Comparison of ENCODE assay signal across 9 mouse cellular contexts in the genomic region with DNA sequence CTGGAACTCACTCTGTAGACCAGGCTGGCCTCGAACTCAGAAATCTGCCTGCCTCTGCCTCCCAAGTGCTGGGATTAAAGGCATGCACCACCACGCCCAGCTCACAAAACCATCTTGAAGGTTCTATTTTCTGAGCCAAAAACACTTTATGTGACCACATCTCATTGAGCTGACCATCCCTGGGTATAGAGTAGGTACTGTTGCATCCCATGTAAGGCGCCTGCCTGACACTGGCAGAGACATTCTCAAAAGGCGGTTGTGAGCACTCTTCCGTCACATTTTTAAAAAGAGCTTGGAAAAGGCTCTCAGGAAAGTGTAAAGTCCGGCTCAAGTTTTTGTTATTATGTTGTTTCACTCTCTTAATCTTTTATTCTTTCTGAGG. TPM values are rescaled to one million over a fixed set of nuclear protein-coding genes. Genes with fewer than 3 reads are reported as not detected.
A peak's percentile ranks its signal among the peaks of the same experiment; 100 is the strongest.
DNase-seq lines count a peak whose midpoint lies in the region; ATAC-seq lines count a peak whose summit lies in the region.
"Had no signal": no experiment of that assay in that cellular context is flagged by ENCODE, and none has a peak within 500 bp of the region (broad histone marks: within the 10 kb centered on the region; RNA-seq: fewer than 3 reads in every experiment).

No protein-coding gene starts in this region.

- no peak overlapping the region for H3K27ac ChIP-seq in heart, embryonic 15.5 days
- no peak overlapping the region for H3K27ac ChIP-seq in heart, embryonic 11.5 days (ENCODE audit: low read depth, low read length)
- peak overlapping the region; percentile 92; the same call in 1 of the 2 replicates for H3K27ac ChIP-seq in embryonic facial prominence, embryonic 14.5 days (replicated peaks; ENCODE audit: low read depth, low read length)
- no peak overlapping the region for H3K27ac ChIP-seq in intestine, embryonic 14.5 days (ENCODE audit: low read depth)
- no peak overlapping the region for H3K27ac ChIP-seq in midbrain, embryonic 12.5 days (replicated peaks)

- H3K9ac ChIP-seq in heart, embryonic 15.5 days, result no peak overlapping the region
- no peak overlapping the region for H3K9ac ChIP-seq in heart, embryonic 11.5 days (ENCODE audit: low read depth, low read length)
- H3K9ac ChIP-seq in embryonic facial prominence, embryonic 14.5 days (ENCODE audit: low read depth, low read length), result peak overlapping the region; percentile 90; the same call in 1 of the 2 replicates
- no peak overlapping the region for H3K9ac ChIP-seq in intestine, embryonic 14.5 days (ENCODE audit: low read length)
- no peak overlapping the region for H3K9ac ChIP-seq in midbrain, embryonic 12.5 days (replicated peaks)

- no peaks in the 10 kb centered on the region for H3K9me3 ChIP-seq in heart, embryonic 15.5 days (replicated peaks)
- H3K9me3 ChIP-seq in heart, embryonic 11.5 days (replicated peaks; ENCODE audit: control insufficient read depth, low read length), result no peaks in the 10 kb centered on the region
- H3K9me3 ChIP-seq in embryonic facial prominence, embryonic 14.5 days (ENCODE audit: control insufficient read depth, low read length), result no peaks in the 10 kb centered on the region
- no peaks in the 10 kb centered on the region for H3K9me3 ChIP-seq in intestine, embryonic 14.5 days (ENCODE audit: control insufficient read depth, low read length)
- no peaks in the 10 kb centered on the region for H3K9me3 ChIP-seq in midbrain, embryonic 12.5 days

- WGBS in heart, embryonic 15.5 days, result 32% methylated on average over 6 of the region's 6 CpGs
- 36% methylated on average over 6 of the region's 6 CpGs for WGBS in heart, embryonic 11.5 days (ENCODE audit: insufficient replicate concordance)
- 22% methylated on average over 5 of the region's 6 CpGs for WGBS in embryonic facial prominence, embryonic 14.5 days
- 39% methylated on average over 6 of the region's 6 CpGs for WGBS in intestine, embryonic 14.5 days
- WGBS in midbrain, embryonic 12.5 days, result 31% methylated on average over 6 of the region's 6 CpGs

- no peaks in the 10 kb centered on the region for H3K27me3 ChIP-seq in heart, embryonic 15.5 days
- H3K27me3 ChIP-seq in heart, embryonic 11.5 days (ENCODE audit: control insufficient read depth, insufficient read depth, low read length), result no peaks in the 10 kb centered on the region
- H3K27me3 ChIP-seq in embryonic facial prominence, embryonic 14.5 days (replicated peaks; ENCODE audit: control insufficient read depth, insufficient read depth, low read length), result no peaks in the 10 kb centered on the region
- H3K27me3 ChIP-seq in intestine, embryonic 14.5 days (replicated peaks; ENCODE audit: control insufficient read depth, insufficient read depth, low read length), result no peaks in the 10 kb centered on the region
- H3K27me3 ChIP-seq in midbrain, embryonic 12.5 days, result peaks cover 16% of the 10 kb centered on the region

- no peak for ATAC-seq in heart, embryonic 15.5 days (replicated peaks; ENCODE audit: insufficient number of reproducible peaks, insufficient read depth, low FRiP score, low read depth)
- no peak for ATAC-seq in heart, embryonic 11.5 days (replicated peaks; ENCODE audit: insufficient number of reproducible peaks, low FRiP score, low TSS enrichment)
- peak; percentile 11; the same call in 1 of the 2 replicates for ATAC-seq in embryonic facial prominence, embryonic 14.5 days (ENCODE audit: low read depth)
- peak; percentile 26 for ATAC-seq in intestine, embryonic 14.5 days (replicated peaks; ENCODE audit: low FRiP score, low TSS enrichment, low read depth)
- peak; percentile 50 for ATAC-seq in midbrain, embryonic 12.5 days (ENCODE audit: low FRiP score, low read depth)

- H3K4me2 ChIP-seq in heart, embryonic 15.5 days, result peak overlapping the region; percentile 11
- no peak overlapping the region for H3K4me2 ChIP-seq in heart, embryonic 11.5 days
- peak overlapping the region; percentile 56 for H3K4me2 ChIP-seq in embryonic facial prominence, embryonic 14.5 days (ENCODE audit: low read depth, low read length)
- H3K4me2 ChIP-seq in intestine, embryonic 14.5 days (ENCODE audit: low read length), result peak overlapping the region; percentile 26; the same call in 1 of the 2 replicates
- peak overlapping the region; percentile 35 for H3K4me2 ChIP-seq in midbrain, embryonic 12.5 days (replicated peaks)

- peaks cover 31% of the 10 kb centered on the region; the same call in 1 of the 2 replicates for H3K36me3 ChIP-seq in heart, embryonic 15.5 days
- H3K36me3 ChIP-seq in heart, embryonic 11.5 days (ENCODE audit: control insufficient read depth, insufficient read depth, low read length), result peaks cover 14% of the 10 kb centered on the region; the same call in 1 of the 2 replicates
- peaks cover 37% of the 10 kb centered on the region for H3K36me3 ChIP-seq in embryonic facial prominence, embryonic 14.5 days (ENCODE audit: control insufficient read depth, insufficient read depth, low read length)
- peaks cover 48% of the 10 kb centered on the region for H3K36me3 ChIP-seq in intestine, embryonic 14.5 days (ENCODE audit: control insufficient read depth, insufficient read depth, low read length)
- H3K36me3 ChIP-seq in midbrain, embryonic 12.5 days, result peaks cover 40% of the 10 kb centered on the region

- H3K4me1 ChIP-seq in heart, embryonic 15.5 days (replicated peaks), result peaks cover 11% of the 10 kb centered on the region
- H3K4me1 ChIP-seq in heart, embryonic 11.5 days (ENCODE audit: control insufficient read depth, insufficient read depth, low read length), result 0 out of 2 replicates have a peak, but pooled peaks cover 2% of the 10 kb centered on the region
- no peaks in the 10 kb centered on the region for H3K4me1 ChIP-seq in embryonic facial prominence, embryonic 14.5 days (ENCODE audit: control insufficient read depth, insufficient read depth, low read length)
- peaks cover 4% of the 10 kb centered on the region for H3K4me1 ChIP-seq in intestine, embryonic 14.5 days (replicated peaks; ENCODE audit: control insufficient read depth, insufficient read depth, low read length)
- H3K4me1 ChIP-seq in midbrain, embryonic 12.5 days, result peaks cover 16% of the 10 kb centered on the region

- H3K4me3 ChIP-seq in heart, embryonic 15.5 days, result peak overlapping the region; percentile 69
- H3K4me3 ChIP-seq in heart, embryonic 11.5 days (ENCODE audit: low read depth, low read length), result no peak overlapping the region
- H3K4me3 ChIP-seq in embryonic facial prominence, embryonic 14.5 days (ENCODE audit: low read depth, low read length), result peak overlapping the region; percentile 81; the same call in 1 of the 2 replicates
- peak overlapping the region; percentile 70; the same call in 1 of the 2 replicates for H3K4me3 ChIP-seq in intestine, embryonic 14.5 days (ENCODE audit: low read depth, low read length)
- peak overlapping the region; percentile 69 for H3K4me3 ChIP-seq in midbrain, embryonic 12.5 days

- DNase-seq in embryonic facial prominence, embryonic 14.5 days (ENCODE audit: low spot score), result no peak
- DNase-seq in intestine, embryonic 14.5 days (ENCODE audit: low spot score), result no peak
- DNase-seq in left cerebral cortex, adult 18-20 months (ENCODE audit: low spot score in 2 of 2), result no peak
- no peak for DNase-seq in kidney, adult 9 months
- DNase-seq in urinary bladder, postnatal 10 days (ENCODE audit: low spot score), result no peak

RNA-seq across cellular contexts. Expression of a gene that starts 0.4 kb away (rescaled TPM):
- 31.2 and 41.1 TPM in 2 replicates for polyA plus RNA-seq in heart, embryonic 15.5 days (2015; fragmentation: Nextera tagmentation; extraction: Ambion mirVana)
- polyA plus RNA-seq in heart, embryonic 11.5 days (2014; fragmentation: Nextera tagmentation; extraction: Ambion mirVana), result 39.8 and 46.6 TPM in 2 replicates
- polyA plus RNA-seq in embryonic facial prominence, embryonic 14.5 days (2014; fragmentation: Nextera tagmentation; extraction: Ambion mirVana), result 64.5 and 73.2 TPM in 2 replicates
- 71.1 and 74.8 TPM in 2 replicates for polyA plus RNA-seq in intestine, embryonic 14.5 days (2014; fragmentation: Nextera tagmentation; extraction: Ambion mirVana)
- polyA plus RNA-seq in midbrain, embryonic 12.5 days (2016; fragmentation: Nextera tagmentation; extraction: Ambion mirVana), result 50.2 and 53.4 TPM in 2 replicates
- total RNA-seq in left cerebral cortex, adult 18-20 months (2021), result 10 to 100 TPM; 28.7 to 34.3 TPM

RNA-seq across cellular contexts. Expression of a gene that starts 15.8 kb away (rescaled TPM):
- polyA plus RNA-seq in heart, embryonic 15.5 days (2015; fragmentation: Nextera tagmentation; extraction: Ambion mirVana), result 0.16 TPM in 1 of 2 replicates, not detected in the other
- 0.32 and 0.46 TPM in 2 replicates for polyA plus RNA-seq in heart, embryonic 11.5 days (2014; fragmentation: Nextera tagmentation; extraction: Ambion mirVana)
- polyA plus RNA-seq in embryonic facial prominence, embryonic 14.5 days (2014; fragmentation: Nextera tagmentation; extraction: Ambion mirVana), result 0.33 and 0.45 TPM in 2 replicates
- 0.38 and 0.75 TPM in 2 replicates for polyA plus RNA-seq in intestine, embryonic 14.5 days (2014; fragmentation: Nextera tagmentation; extraction: Ambion mirVana)
- polyA plus RNA-seq in midbrain, embryonic 12.5 days (2016; fragmentation: Nextera tagmentation; extraction: Ambion mirVana), result 2.8 and 3.5 TPM in 2 replicates
- 1 to 10 TPM; 2.2 to 2.8 TPM for total RNA-seq in left cerebral cortex, adult 18-20 months (2021)
- total RNA-seq: adrenal gland, adult 2 months had no signal
- polyA plus RNA-seq: adrenal gland, adult 2 months had no signal

RNA-seq across cellular contexts. Expression of a gene that starts 18.8 kb away (rescaled TPM):
- polyA plus RNA-seq in heart, embryonic 15.5 days (2015; fragmentation: Nextera tagmentation; extraction: Ambion mirVana), result 0.15 and 0.32 TPM in 2 replicates
- 0.08 and 0.27 TPM in 2 replicates for polyA plus RNA-seq in heart, embryonic 11.5 days (2014; fragmentation: Nextera tagmentation; extraction: Ambion mirVana)
- polyA plus RNA-seq in embryonic facial prominence, embryonic 14.5 days (2014; fragmentation: Nextera tagmentation; extraction: Ambion mirVana), result 0.22 and 0.85 TPM in 2 replicates
- polyA plus RNA-seq in intestine, embryonic 14.5 days (2014; fragmentation: Nextera tagmentation; extraction: Ambion mirVana), result 0.13 and 0.20 TPM in 2 replicates
- 0.20 and 0.43 TPM in 2 replicates for polyA plus RNA-seq in midbrain, embryonic 12.5 days (2016; fragmentation: Nextera tagmentation; extraction: Ambion mirVana)
- total RNA-seq in left cerebral cortex, adult 18-20 months (2021), result 1 to 10 TPM in 1 of 2 experiments, under 1 TPM in 1; 0.88 to 1.0 TPM

RNA-seq across cellular contexts. Expression of a gene that starts 18.9 kb away (rescaled TPM):
- 3.0 and 4.8 TPM in 2 replicates for polyA plus RNA-seq in heart, embryonic 15.5 days (2015; fragmentation: Nextera tagmentation; extraction: Ambion mirVana)
- 3.7 and 5.7 TPM in 2 replicates for polyA plus RNA-seq in heart, embryonic 11.5 days (2014; fragmentation: Nextera tagmentation; extraction: Ambion mirVana)
- polyA plus RNA-seq in embryonic facial prominence, embryonic 14.5 days (2014; fragmentation: Nextera tagmentation; extraction: Ambion mirVana), result 5.2 and 5.8 TPM in 2 replicates
- polyA plus RNA-seq in intestine, embryonic 14.5 days (2014; fragmentation: Nextera tagmentation; extraction: Ambion mirVana), result 4.4 and 5.1 TPM in 2 replicates
- 2.6 and 4.6 TPM in 2 replicates for polyA plus RNA-seq in midbrain, embryonic 12.5 days (2016; fragmentation: Nextera tagmentation; extraction: Ambion mirVana)
- total RNA-seq in left cerebral cortex, adult 18-20 months (2021), result 10 to 100 TPM in 1 of 2 experiments, 1 to 10 TPM in 1; 8.1 to 10.2 TPM

RNA-seq across cellular contexts. Expression of a gene that starts 27.6 kb away (rescaled TPM):
- 0.16 and 0.52 TPM in 2 replicates for polyA plus RNA-seq in heart, embryonic 15.5 days (2015; fragmentation: Nextera tagmentation; extraction: Ambion mirVana)
- polyA plus RNA-seq in heart, embryonic 11.5 days (2014; fragmentation: Nextera tagmentation; extraction: Ambion mirVana), result 0.57 and 0.84 TPM in 2 replicates
- polyA plus RNA-seq in embryonic facial prominence, embryonic 14.5 days (2014; fragmentation: Nextera tagmentation; extraction: Ambion mirVana), result 0.20 and 0.63 TPM in 2 replicates
- 0.31 and 0.65 TPM in 2 replicates for polyA plus RNA-seq in intestine, embryonic 14.5 days (2014; fragmentation: Nextera tagmentation; extraction: Ambion mirVana)
- polyA plus RNA-seq in midbrain, embryonic 12.5 days (2016; fragmentation: Nextera tagmentation; extraction: Ambion mirVana), result 0.64 and 1.3 TPM in 2 replicates
- total RNA-seq in left cerebral cortex, adult 18-20 months (2021), result under 1 TPM; 0.28 to 0.33 TPM
- total RNA-seq: adrenal gland, adult 2 months had no signal
- polyA plus RNA-seq: adrenal gland, adult 2 months had no signal

Comparison
In these comparisons a context has a peak if more than half of its experiments do, and no peak if none do; other contexts are left out.
1. ATAC-seq: peak in embryonic facial prominence, embryonic 14.5 days (single experiment), intestine, embryonic 14.5 days (single experiment) and midbrain, embryonic 12.5 days (single experiment); none in heart, embryonic 15.5 days (single experiment) and heart, embryonic 11.5 days (single experiment).